Mouse (Mus musculus): ENCODE measurements around the gene Sncb. TPM values are rescaled to one million over a fixed set of nuclear protein-coding genes. Genes with fewer than 3 reads are reported as not detected.
"Not testable (repeated sequence)": the region's sequence is repeated elsewhere in the genome, so short reads cannot be mapped to it uniquely, and the experiment has no call there.

Sncb gene
- polyA plus RNA-seq, 1 experiment from 2014 or later: 0.24 TPM

GRCm38 (mm10) chr13:54794843-54795242 is 28.4 kb upstream of the Sncb start:
- Histone ChIP-seq H3K4me1 (replicated peaks) (peaks cover 8% of the 10 kb centered on the region), H3K27me3 (replicated peaks) (peaks cover 3% of the 10 kb centered on the region), H3K36me3 (no peaks in the 10 kb centered on the region), H3K4me2 (replicated peaks) (no peak overlapping the region), H3K27ac (no peak overlapping the region), H3K4me3 (replicated peaks) (no peak overlapping the region), H3K9ac (no peak overlapping the region), H3K9me3 (no peaks in the 10 kb centered on the region)
- WGBS: 47% methylated on average over 5 of the region's 5 CpGs
- ATAC-seq: no peak

- H3K4me2 ChIP-seq (replicated peaks): no peak overlapping the region
- H3K4me1 ChIP-seq (replicated peaks): peaks cover 9% of the 10 kb centered on the region
- no peaks in the 10 kb centered on the region for H3K36me3 ChIP-seq
- H3K9ac ChIP-seq: no peak overlapping the region
- WGBS: 73% methylated on average over 16 of the region's 16 CpGs
- no peaks in the 10 kb centered on the region for H3K9me3 ChIP-seq
- ATAC-seq: no peak
- H3K27ac ChIP-seq: no peak overlapping the region
- peaks cover 3% of the 10 kb centered on the region for H3K27me3 ChIP-seq (replicated peaks)
- no peak overlapping the region for H3K4me3 ChIP-seq (replicated peaks)
Observed at GRCm38 (mm10) chr13:54794002-54794577, 27.7 kb upstream of the Sncb start.

GRCm38 (mm10) chr13:54792259-54793230 is 26.1 kb upstream of the Sncb start:
- WGBS: 16% methylated on average over 21 of the region's 21 CpGs
- Histone ChIP-seq H3K9me3 (no peaks in the 10 kb centered on the region), H3K4me2 (replicated peaks) (no peak overlapping the region), H3K36me3 (no peaks in the 10 kb centered on the region), H3K27me3 (replicated peaks) (peaks cover 3% of the 10 kb centered on the region), H3K9ac (no peak overlapping the region), H3K4me3 (replicated peaks) (no peak overlapping the region), H3K4me1 (replicated peaks) (peaks cover 9% of the 10 kb centered on the region), H3K27ac (no peak overlapping the region)
- no peak for ATAC-seq

DNA sequence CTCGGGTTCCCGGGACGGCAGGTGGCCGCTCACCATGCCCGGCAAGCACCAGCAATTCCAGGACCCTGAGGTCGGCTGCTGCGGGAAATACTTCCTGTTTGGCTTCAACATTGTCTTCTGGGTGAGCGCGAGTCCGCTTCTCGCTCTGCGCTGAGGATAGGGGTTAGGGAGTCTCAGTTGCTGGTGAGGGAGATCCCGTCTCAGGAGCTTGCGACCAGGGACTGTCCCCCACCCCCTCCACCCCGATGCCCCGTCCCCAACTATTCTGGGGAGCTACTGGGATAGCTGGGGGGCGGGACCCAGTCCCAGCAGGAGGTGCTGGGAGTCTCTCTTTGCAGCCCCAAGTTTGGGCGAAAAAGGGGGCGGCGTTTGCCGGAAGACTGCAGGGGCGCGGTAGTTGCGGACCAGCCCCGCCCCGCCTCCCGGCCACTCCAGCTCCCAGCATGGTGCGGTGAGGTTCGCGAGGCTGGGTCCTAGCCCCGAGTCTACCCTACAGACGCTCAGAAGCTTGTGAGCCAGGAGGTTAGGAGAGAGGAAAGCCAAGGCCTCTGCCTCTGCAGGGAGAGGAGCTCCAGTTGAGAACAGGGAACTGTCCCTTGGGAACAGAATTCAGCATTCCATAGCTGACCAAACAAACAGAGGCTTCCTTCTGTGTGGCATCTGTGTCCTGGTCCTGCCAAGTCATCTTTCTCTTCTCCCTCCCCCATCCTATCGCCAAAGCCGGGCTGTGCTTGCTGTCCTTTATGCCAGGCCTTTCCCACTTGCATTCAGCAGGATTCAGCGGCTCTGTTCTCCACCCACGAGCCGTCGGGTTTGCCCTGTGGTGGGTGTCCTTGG is 23.4 kb upstream of the Sncb start:
- H3K4me3 ChIP-seq (replicated peaks): peak overlapping the region; percentile 61
- H3K27ac ChIP-seq: 0 out of 2 replicates have a peak overlapping the region, but pooled peaks have one; percentile 27
- peak overlapping the region; percentile 99 for H3K4me2 ChIP-seq (replicated peaks)
- H3K36me3 ChIP-seq: no peaks in the 10 kb centered on the region
- H3K4me1 ChIP-seq (replicated peaks): peaks cover 9% of the 10 kb centered on the region
- peaks cover 3% of the 10 kb centered on the region for H3K27me3 ChIP-seq (replicated peaks)
- no peaks in the 10 kb centered on the region for H3K9me3 ChIP-seq
- WGBS: 1% methylated on average over 38 of the region's 38 CpGs
- peak; percentile 57 for ATAC-seq
- peak overlapping the region; percentile 46 for H3K9ac ChIP-seq

DNA sequence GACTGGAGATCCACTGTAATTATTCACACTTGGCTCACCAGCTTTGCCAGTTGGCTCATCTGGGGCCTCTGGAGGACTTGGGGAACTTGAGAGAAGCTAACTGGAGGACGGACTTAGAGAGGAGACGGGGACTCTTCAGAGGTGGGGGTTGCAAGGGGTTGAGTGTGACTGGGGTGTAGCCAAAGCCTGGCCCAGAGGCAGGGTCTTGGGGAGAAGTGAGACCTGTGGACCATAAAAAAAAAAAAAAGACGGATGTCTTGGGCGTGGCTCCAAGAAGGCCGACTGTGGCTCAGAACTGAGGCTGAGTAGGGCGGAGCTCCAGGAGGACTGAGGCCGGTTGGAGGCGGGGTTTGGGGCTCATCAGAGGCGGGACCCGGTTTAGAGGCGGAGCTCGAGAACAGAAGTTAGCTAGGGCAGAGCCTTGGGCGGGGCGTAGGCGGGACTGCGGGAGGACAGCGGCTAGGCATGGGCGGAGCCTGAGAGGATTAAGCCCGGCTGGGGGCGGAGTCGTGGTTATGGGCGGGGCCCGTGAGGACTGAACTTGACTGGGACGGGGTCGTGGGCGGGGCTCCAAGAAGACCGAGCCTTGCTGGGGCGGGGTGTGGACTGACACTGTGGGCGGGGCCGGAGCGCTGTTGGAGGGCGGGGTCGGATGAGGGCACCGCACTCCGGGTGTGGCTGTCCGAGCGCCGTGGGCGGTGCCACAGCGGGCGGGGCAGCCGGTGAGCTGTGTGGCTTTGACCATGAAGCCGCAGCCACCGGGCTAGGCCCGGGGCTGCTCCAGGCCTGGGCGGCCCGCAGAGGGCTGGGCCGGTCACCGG is 22.6 kb upstream of the Sncb start, which contains the start of gene Tspan17:
Tspan17 (plus strand) TSS at position 638 of the 821 bp plus-strand sequence.
- Histone ChIP-seq H3K27me3 (replicated peaks) (peaks cover 3% of the 10 kb centered on the region), H3K4me1 (replicated peaks) (peaks cover 9% of the 10 kb centered on the region), H3K36me3 (no peaks in the 10 kb centered on the region), H3K4me3 (replicated peaks) (peak within 1 kb of the TSS; percentile 61), H3K9me3 (no peaks in the 10 kb centered on the region), H3K27ac (0 out of 2 replicates have a peak within 1 kb of the TSS, but pooled peaks have one; percentile 27), H3K9ac (peak within 1 kb of the TSS; percentile 46), H3K4me2 (replicated peaks) (peak within 1 kb of the TSS; percentile 99)
- ATAC-seq: peak; percentile 94
- WGBS: 2% methylated on average over 45 of the region's 49 CpGs

- WGBS: 47% methylated on average over 2 of the region's 2 CpGs
- H3K9ac ChIP-seq; H3K36me3 ChIP-seq; H3K4me1 ChIP-seq (replicated peaks); H3K27ac ChIP-seq; H3K4me2 ChIP-seq (replicated peaks); ATAC-seq; H3K9me3 ChIP-seq; H3K4me3 ChIP-seq (replicated peaks); H3K27me3 ChIP-seq (replicated peaks): not testable (repeated sequence)
Observed at GRCm38 (mm10) chr13:54787591-54787990, 21.2 kb upstream of the Sncb start.

- H3K36me3 ChIP-seq: no peaks in the 10 kb centered on the region
- no peak within 1 kb of the TSS for H3K27ac ChIP-seq
- no peak within 1 kb of the TSS for H3K4me3 ChIP-seq (replicated peaks)
- no peaks in the 10 kb centered on the region for H3K9me3 ChIP-seq
- no peak for ATAC-seq
- H3K4me2 ChIP-seq (replicated peaks): no peak within 1 kb of the TSS
- no peaks in the 10 kb centered on the region for H3K27me3 ChIP-seq (replicated peaks)
- H3K4me1 ChIP-seq (replicated peaks): no peaks in the 10 kb centered on the region; the same call in 1 of the 2 replicates
- 81% methylated on average over 4 of the region's 4 CpGs for WGBS
- no peak within 1 kb of the TSS for H3K9ac ChIP-seq
Observed at GRCm38 (mm10) chr13:54783698-54784097, 17.3 kb upstream of the Sncb start, which contains the start of gene Eif4e1b. TSS of gene Eif4e1b (plus strand) at chr13:54783998.

DNA sequence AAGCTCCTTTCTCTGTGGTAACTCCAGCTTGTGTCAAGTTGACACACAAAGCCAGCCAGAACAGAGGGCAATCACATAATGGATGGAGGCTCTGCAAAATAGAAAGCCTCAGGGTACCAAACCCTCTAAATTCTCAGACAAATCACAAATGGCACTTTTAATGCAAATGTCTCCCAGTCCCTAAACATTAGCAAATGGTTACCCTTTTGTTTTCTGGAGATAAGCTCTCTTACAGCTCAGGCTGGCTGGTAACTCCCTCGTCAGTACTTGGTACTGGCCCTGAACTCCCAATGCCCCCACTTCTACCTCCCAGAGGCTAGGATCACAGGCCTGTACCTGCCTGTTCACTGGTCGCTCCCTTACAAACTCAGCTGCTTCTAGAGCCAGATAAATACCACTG is 16.8 kb upstream of the Sncb start:
- Histone ChIP-seq H3K4me2 (replicated peaks) (no peak overlapping the region), H3K27me3 (replicated peaks) (no peaks in the 10 kb centered on the region), H3K9ac (no peak overlapping the region), H3K27ac (no peak overlapping the region), H3K4me1 (replicated peaks) (no peaks in the 10 kb centered on the region), H3K4me3 (replicated peaks) (no peak overlapping the region), H3K9me3 (no peaks in the 10 kb centered on the region), H3K36me3 (no peaks in the 10 kb centered on the region)
- no peak for ATAC-seq
- WGBS: 45% methylated on average over 2 of the region's 2 CpGs

DNA sequence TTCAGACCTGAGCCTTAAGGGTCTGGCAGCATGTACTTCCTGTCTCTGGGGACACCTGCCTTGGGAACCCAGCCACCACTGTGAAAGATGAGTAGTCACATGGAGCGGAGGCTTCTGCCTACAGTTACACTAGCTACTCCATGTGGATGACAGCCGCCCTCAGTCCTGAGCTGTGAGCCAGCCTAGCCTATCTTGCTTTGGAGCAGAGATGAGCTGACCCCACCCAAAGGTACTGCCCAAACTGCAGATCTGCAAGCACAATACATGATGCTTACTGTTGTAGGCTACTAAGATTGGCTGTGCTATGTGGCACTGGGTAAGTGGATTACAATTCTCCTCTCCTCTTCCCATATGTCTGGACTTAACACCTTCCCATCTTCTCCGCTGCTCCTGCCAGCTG is 14.7 kb upstream of the Sncb start:
- Histone ChIP-seq H3K27me3 (replicated peaks) (no peaks in the 10 kb centered on the region), H3K27ac (no peak overlapping the region), H3K36me3 (no peaks in the 10 kb centered on the region), H3K4me2 (replicated peaks) (no peak overlapping the region), H3K4me1 (replicated peaks) (no peaks in the 10 kb centered on the region), H3K4me3 (replicated peaks) (no peak overlapping the region), H3K9ac (no peak overlapping the region), H3K9me3 (no peaks in the 10 kb centered on the region)
- 84% methylated on average over 3 of the region's 3 CpGs for WGBS
- ATAC-seq: no peak

GRCm38 (mm10) chr13:54780592-54780991 is 14.2 kb upstream of the Sncb start:
- Histone ChIP-seq H3K27me3 (replicated peaks) (no peaks in the 10 kb centered on the region), H3K4me2 (replicated peaks) (no peak overlapping the region), H3K9ac (0 out of 2 replicates have a peak overlapping the region, but pooled peaks have one; percentile 8), H3K4me1 (replicated peaks) (no peaks in the 10 kb centered on the region), H3K4me3 (replicated peaks) (no peak overlapping the region), H3K36me3 (no peaks in the 10 kb centered on the region), H3K9me3 (no peaks in the 10 kb centered on the region), H3K27ac (no peak overlapping the region)
- ATAC-seq: no peak
- WGBS: 72% methylated on average over 3 of the region's 3 CpGs

DNA sequence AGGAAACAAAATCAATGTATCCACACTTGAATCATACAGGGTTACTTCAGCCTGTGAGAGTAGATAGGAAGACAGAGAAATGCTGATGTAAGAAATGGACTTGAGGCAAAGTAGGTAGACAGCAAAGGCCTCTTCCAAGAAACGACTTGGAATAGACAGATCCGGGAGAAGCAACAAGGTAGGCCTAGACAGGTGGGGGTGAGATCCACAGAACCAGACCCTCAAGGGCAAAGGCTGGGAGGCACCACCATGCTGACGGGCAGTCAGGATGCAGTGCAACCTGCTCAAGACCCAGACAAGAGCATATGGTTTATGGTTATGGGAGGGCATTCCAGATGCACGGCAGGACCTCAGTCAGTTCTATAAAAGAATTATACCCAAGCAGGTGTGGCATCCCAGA is 617 bp upstream of the Sncb start:
- no peak for ATAC-seq
- 0 out of 2 replicates have a peak, but pooled peaks cover 5% of the 10 kb centered on the region for H3K4me1 ChIP-seq (replicated peaks)
- H3K27me3 ChIP-seq (replicated peaks): peaks cover 53% of the 10 kb centered on the region
- H3K9me3 ChIP-seq: no peaks in the 10 kb centered on the region
- no peak overlapping the region for H3K9ac ChIP-seq
- H3K4me3 ChIP-seq (replicated peaks): no peak overlapping the region
- no peaks in the 10 kb centered on the region for H3K36me3 ChIP-seq
- 82% methylated on average over 4 of the region's 4 CpGs for WGBS
- H3K4me2 ChIP-seq (replicated peaks): no peak overlapping the region
- H3K27ac ChIP-seq: no peak overlapping the region
